Mouse (Mus musculus): ENCODE results near the gene 6330409D20Rik.

GRCm38 (mm10) chr2:32724149-32724548 is 16.7 kb downstream of the 6330409D20Rik start:
- TF ChIP-seq CTCF (IDR thresholded peaks at IDR 0.05; ENCODE audit: borderline replicate concordance, insufficient read depth, low read depth, low read length), result no peak
- TF ChIP-seq POLR2A (IDR thresholded peaks at IDR 0.05; ENCODE audit: borderline replicate concordance, insufficient read depth, low read length), result no peak

Data from cerebellum, adult 2 months (tissue).